Mouse (Mus musculus) midbrain, embryonic 14.5 days (tissue): ENCODE data around the gene Myocos. TPM values are rescaled to one million over a fixed set of nuclear protein-coding genes. Genes with fewer than 3 reads are reported as not detected.
"Not testable (repeated sequence)": the region's sequence is repeated elsewhere in the genome, so short reads cannot be mapped to it uniquely, and the experiment has no call there.

ENCODE experiments used
- ATAC-seq: fragments of 200-750 bp; cut with Nextera tagmentation; 2 replicates; pipeline ENCODE4 v1.8.0; 2017; ENCODE audit warnings: moderate number of reproducible peaks, moderate library complexity; ENCODE audit not compliant: low FRiP score, low TSS enrichment
- DNase-seq: peaks from one replicate; pipeline ENCODE4 v3.0.0-alpha.2; 2015
- H3K27ac ChIP-seq: fragments of 300-500 bp; sonication (generic); replicated peaks from 2 replicates; pipeline ENCODE4 v1.5.1; 2014; ENCODE audit warnings: mild to moderate bottlenecking, low read depth, low read length, moderate library complexity
- H3K27me3 ChIP-seq: fragments of 300-500 bp; sonication (generic); 2 replicates; pipeline ENCODE4 v1.6.1; 2014; ENCODE audit warnings: low read length, control low read depth, mixed read lengths; ENCODE audit not compliant: control insufficient read depth, insufficient read depth
- H3K36me3 ChIP-seq: fragments of 300-500 bp; sonication (generic); 2 replicates; pipeline ENCODE4 v1.6.1; 2014; ENCODE audit warnings: low read length, control low read depth; ENCODE audit not compliant: control insufficient read depth, insufficient read depth
- H3K4me1 ChIP-seq: fragments of 300-500 bp; sonication (generic); 2 replicates; pipeline ENCODE4 v1.6.1; 2014; ENCODE audit warnings: mild to moderate bottlenecking, antibody characterized with exemption, low read length, control low read depth; ENCODE audit not compliant: control insufficient read depth, insufficient read depth
- H3K4me2 ChIP-seq: fragments of 300-500 bp; sonication (generic); 2 replicates; pipeline ENCODE4 v1.6.1; 2014; ENCODE audit warnings: mild to moderate bottlenecking, low read length, moderate library complexity
- H3K4me3 ChIP-seq: fragments of 300-500 bp; sonication (generic); replicated peaks from 2 replicates; pipeline ENCODE4 v1.5.1; 2014; ENCODE audit warnings: low read depth, low read length
- H3K9ac ChIP-seq: fragments of 300-500 bp; sonication (generic); replicated peaks from 2 replicates; pipeline ENCODE4 v1.6.1; 2014; ENCODE audit warnings: mild to moderate bottlenecking, low read length, moderate library complexity
- H3K9me3 ChIP-seq: fragments of 300-500 bp; sonication (generic); 2 replicates; pipeline ENCODE4 v1.6.1; 2016; ENCODE audit warnings: low read length, control low read depth, mixed read lengths; ENCODE audit not compliant: control insufficient read depth
- WGBS: fragments of 180-500 bp; shearing (Covaris S2); extraction: QIAGEN DNeasy Blood & Tissue Kit; methylation state at CpG from one replicate; pipeline ENCODE4 v1.1.7; 2014; 5-methylcytosine and 5-hydroxymethylcytosine counted together
- polyA plus RNA-seq: library from polyadenylated mRNA; unstranded; fragments of >200 nt; fragmentation: Nextera tagmentation; extraction: Ambion mirVana; gene quantifications from 2 replicates; pipeline ENCODE4 v1.2.1, GENCODE M21; 2014

Gene Myocos
- polyA plus RNA-seq, 1 experiment from 2014 or later, result not detected

DNA sequence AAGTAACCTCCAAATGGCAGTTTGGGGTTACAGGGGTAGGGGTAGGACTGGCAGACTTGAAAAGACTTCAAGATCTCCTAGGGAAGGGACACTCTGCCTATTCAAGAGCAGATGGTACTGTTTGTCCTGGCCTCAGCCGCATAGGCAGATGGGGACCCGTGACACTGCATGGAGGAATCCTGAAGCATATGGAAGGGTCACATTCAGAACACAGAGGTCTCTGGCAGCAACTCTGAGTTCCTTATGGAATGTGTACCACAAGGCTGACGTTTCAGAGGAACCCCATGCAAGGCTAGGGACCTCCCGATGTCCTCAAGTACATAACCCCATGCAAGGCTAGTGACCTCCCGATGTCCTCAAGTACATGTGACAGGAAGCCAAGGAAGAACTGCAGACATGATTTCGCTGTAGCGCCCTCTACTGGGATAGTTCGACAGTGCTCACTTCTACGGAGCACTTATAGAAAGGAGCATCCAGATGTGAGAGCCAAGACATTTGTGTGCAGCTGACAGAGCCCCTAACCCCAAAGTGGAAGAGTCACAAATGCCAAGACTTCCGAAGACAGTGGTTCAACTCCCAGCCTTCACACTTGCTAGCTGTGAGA lies 11.8 kb downstream of the Myocos start:
- no peak overlapping the region for H3K27ac ChIP-seq
- 83% methylated on average over 10 of the region's 10 CpGs for WGBS

DNA sequence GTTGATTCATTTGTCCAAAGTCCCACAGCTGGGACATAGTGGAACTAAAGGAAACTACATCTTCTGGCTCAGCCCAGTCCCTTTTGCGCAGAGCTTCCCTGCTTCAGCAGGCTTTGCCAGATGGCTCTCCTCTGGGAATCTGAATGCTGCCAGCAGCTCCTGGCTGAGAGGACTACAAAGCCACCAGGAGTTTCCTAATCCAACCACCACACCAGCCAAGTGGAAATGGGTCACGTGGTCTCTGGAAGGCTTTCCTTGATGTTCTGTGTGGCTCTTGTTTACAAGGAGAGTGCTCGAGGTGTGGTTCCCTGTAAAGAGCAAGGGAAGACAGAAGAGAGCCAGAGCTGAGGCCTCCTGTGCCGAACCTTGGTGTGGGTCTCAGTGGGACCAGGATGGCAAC lies 14.3 kb downstream of the Myocos start:
- Histone ChIP-seq H3K4me1 (no peaks in the 10 kb centered on the region), H3K4me2 (no peak overlapping the region), H3K27me3 (no peaks in the 10 kb centered on the region), H3K27ac (no peak overlapping the region), H3K36me3 (no peaks in the 10 kb centered on the region), H3K4me3 (no peak overlapping the region), H3K9me3 (no peaks in the 10 kb centered on the region), H3K9ac (no peak overlapping the region)
- WGBS, result 35% methylated on average over 4 of the region's 4 CpGs
- ATAC-seq (no peak), DNase-seq (peak; percentile 46)

More for the DNA sequence above, 11.8 kb downstream of the Myocos start:
- Histone ChIP-seq H3K9ac (no peak overlapping the region), H3K4me2 (no peak overlapping the region), H3K4me3 (no peak overlapping the region), H3K27me3 (no peaks in the 10 kb centered on the region), H3K9me3 (no peaks in the 10 kb centered on the region), H3K36me3 (no peaks in the 10 kb centered on the region), H3K4me1 (no peaks in the 10 kb centered on the region)
- DNase-seq (no peak), ATAC-seq (no peak)

DNA sequence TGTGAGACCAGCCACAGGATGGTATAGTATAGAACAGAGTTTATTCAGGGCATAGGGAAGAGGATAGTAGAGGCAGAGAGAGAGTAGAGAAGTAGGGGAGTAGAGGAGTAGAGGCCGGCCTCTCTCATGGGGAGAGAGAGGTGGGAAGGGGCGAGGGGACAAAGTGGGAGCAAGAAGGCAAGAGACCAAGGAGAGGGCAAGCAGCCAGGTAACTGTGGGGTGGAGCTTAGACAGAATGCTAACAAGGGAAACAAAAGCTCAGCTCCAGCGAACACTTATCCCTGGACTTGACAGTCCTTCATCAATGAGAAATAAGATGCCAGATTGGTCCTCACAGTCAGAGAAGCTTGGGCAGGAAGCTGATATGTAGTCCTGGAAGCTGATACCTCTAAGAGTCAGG lies 15.4 kb downstream of the Myocos start:
- WGBS, result 76% methylated on average over 3 of the region's 3 CpGs
- ATAC-seq, result no peak
- DNase-seq, result no peak

DNA sequence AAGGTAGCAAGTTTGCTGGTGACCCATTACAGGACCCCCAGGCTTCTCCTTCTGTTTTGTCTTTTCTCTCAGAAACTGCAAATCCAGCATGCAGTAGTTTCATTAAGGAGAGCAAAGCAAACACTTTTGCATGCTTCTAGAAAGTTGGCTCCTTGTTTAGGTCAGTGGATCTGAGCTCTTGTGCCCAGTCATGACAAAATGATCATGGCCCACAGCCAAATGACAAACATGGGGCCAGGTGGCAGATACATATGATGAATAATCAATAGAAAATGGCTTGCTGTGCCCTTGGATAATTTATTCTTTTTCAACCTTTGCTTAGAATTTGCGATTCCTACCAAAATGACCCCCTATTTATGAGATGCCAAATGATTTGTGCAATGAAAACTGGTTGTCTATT lies 18.2 kb downstream of the Myocos start:
- Histone ChIP-seq H3K4me2 (no peak overlapping the region), H3K4me1 (no peaks in the 10 kb centered on the region), H3K36me3 (no peaks in the 10 kb centered on the region), H3K9me3 (no peaks in the 10 kb centered on the region), H3K27ac (no peak overlapping the region), H3K27me3 (no peaks in the 10 kb centered on the region), H3K4me3 (no peak overlapping the region), H3K9ac (no peak overlapping the region)
- 91% methylated on average over 1 of the region's 1 CpGs for WGBS
- ATAC-seq (no peak), DNase-seq (no peak)

More for the DNA sequence above, 15.4 kb downstream of the Myocos start:
- Histone ChIP-seq H3K27me3 (no peaks in the 10 kb centered on the region), H3K4me2 (no peak overlapping the region), H3K9me3 (no peaks in the 10 kb centered on the region), H3K4me1 (no peaks in the 10 kb centered on the region), H3K36me3 (no peaks in the 10 kb centered on the region), H3K4me3 (no peak overlapping the region), H3K9ac (no peak overlapping the region), H3K27ac (no peak overlapping the region)

DNA sequence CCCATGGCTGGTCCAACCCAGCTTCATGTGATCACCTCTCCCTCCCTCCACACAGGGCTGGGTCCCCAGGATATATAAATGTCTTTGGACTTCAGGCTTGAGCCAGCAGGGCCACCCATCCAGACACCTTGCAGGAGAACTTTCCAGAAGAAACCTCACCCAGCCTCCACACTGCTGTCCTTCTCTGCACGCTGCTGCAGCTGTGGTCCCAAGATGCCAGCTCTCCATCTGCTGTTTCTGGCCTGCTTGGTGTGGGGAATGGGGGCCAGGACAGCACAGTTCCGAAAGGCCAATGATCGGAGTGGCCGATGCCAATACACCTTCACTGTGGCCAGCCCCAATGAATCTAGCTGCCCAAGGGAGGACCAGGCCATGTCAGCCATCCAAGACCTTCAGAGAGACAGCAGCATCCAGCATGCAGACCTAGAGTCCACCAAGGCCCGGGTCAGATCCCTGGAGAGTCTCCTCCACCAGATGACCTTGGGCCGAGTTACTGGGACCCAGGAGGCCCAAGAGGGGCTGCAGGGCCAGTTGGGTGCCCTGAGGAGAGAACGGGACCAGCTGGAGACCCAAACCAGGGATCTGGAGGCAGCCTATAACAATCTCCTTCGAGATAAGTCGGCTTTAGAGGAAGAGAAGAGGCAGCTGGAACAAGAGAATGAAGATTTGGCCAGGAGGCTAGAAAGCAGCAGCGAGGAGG lies 18.8 kb downstream of the Myocos start, which contains the start of gene Myoc:
TSS of gene Myoc (plus strand) at position 105 of the 700 bp plus-strand sequence.
- Histone ChIP-seq H3K27me3 (no peaks in the 10 kb centered on the region), H3K36me3 (no peaks in the 10 kb centered on the region), H3K4me2 (no peak within 1 kb of the TSS), H3K4me3 (no peak within 1 kb of the TSS), H3K9me3 (no peaks in the 10 kb centered on the region), H3K9ac (no peak within 1 kb of the TSS), H3K4me1 (no peaks in the 10 kb centered on the region), H3K27ac (no peak within 1 kb of the TSS)
- ATAC-seq, result no peak
- 85% methylated on average over 10 of the region's 10 CpGs for WGBS
- DNase-seq, result no peak

DNA sequence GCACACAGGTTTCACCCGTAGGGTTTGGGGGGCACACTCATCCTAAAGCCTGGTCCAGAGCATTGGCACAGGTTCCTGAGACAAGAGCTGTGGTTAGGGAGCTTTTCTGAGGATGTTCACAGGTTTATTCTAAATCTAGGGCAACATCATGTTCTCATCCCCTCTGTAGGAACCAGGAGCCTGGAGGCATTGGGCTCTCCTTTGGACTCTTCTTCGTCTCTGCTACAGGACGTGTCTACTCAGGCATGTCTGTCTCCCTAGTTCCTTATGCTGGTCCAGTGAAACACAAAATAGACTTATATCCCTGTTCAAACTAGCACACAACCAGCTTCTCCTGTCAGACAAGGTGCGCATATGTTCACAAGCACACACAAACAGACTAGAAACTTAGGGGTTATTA lies 19.5 kb downstream of the Myocos start:
- Histone ChIP-seq H3K4me3 (no peak overlapping the region), H3K27me3 (no peaks in the 10 kb centered on the region), H3K4me1 (no peaks in the 10 kb centered on the region), H3K9me3 (no peaks in the 10 kb centered on the region), H3K4me2 (no peak overlapping the region), H3K27ac (no peak overlapping the region), H3K36me3 (no peaks in the 10 kb centered on the region), H3K9ac (no peak overlapping the region)
- DNase-seq (no peak), ATAC-seq (no peak)
- WGBS, result 86% methylated on average over 4 of the region's 4 CpGs

DNA sequence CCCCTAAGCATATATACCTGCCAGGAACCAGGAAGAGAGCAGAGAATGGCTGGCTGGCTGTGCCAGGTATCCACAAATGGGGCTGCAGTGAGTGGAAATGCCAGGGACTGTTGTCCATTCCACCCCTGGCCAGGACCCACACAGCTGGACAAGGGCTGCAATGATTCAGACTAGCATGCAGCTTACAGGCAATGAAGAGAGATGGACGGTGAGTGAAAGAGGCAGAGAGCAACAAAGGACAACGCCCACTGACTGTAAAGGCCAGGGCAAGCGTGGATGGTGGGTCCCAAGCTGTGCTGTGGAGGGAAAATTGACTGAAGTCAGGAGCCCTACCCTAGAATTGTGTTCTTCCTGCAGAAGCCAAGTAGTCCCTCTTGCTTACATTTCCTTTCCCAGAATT lies 21.5 kb downstream of the Myocos start:
- Histone ChIP-seq H3K4me1 (no peaks in the 10 kb centered on the region), H3K27ac (no peak overlapping the region), H3K9ac (no peak overlapping the region), H3K36me3 (no peaks in the 10 kb centered on the region), H3K27me3 (no peaks in the 10 kb centered on the region), H3K4me2 (no peak overlapping the region), H3K9me3 (no peaks in the 10 kb centered on the region), H3K4me3 (no peak overlapping the region)
- no peak for ATAC-seq
- WGBS, result 74% methylated on average over 3 of the region's 3 CpGs
- DNase-seq, result no peak

DNA sequence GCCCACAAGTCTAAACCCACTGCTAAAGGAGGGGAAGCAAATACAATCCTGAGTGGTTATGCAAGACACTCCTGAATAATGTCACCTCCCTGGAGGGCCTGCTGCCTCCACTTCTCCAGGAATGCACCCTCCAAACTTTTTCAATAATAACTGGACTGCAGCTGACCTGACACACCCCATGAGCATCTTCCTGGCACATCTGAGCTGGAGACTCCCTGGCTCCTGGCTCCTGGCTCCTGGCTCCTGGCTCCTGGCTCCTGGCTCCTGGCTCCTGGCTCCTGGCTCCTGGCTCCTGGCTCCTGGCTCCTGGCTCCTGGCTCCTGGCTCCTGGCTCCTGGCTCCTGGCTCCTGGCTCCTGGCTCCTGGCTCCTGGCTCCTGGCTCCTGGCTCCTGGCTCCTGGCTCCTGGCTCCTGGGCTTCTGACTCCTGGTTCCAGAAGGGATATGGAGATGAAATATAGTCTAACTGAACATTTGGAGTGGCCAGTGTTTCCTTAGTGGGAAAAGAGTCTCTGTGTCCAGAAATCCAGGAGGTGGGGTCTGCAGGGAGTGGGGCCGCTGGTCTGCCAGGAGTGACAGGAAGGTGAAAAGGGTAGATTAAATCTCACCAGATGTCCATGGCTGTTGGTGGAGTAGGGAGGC lies 22.6 kb downstream of the Myocos start:
- not testable (repeated sequence) for H3K36me3 ChIP-seq, H3K9me3 ChIP-seq, H3K27ac ChIP-seq, DNase-seq, H3K4me1 ChIP-seq, H3K4me3 ChIP-seq, ATAC-seq, H3K9ac ChIP-seq, H3K4me2 ChIP-seq, H3K27me3 ChIP-seq
- WGBS, result 82% methylated on average over 1 of the region's 1 CpGs

DNA sequence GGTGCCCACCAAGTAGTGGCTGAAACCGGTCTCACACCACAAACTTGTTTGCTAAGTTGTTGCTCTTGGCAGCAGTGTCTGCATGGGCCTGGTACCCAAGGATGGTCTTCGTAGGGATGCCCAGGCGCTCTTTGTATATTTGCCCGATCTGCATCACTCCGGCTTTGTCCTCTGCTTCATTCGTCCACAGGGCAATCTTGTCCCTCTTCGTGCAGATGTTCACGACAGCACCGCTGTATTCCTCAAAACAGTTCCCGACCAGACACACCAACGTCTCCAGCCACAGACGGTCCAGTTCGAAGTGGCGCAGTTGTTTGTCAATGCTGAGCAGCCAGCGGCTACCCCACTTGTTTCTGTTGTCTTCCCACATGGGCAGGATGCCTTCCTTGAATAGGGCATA lies 29.7 kb downstream of the Myocos start:
- not testable (repeated sequence) for DNase-seq, H3K36me3 ChIP-seq, H3K27me3 ChIP-seq, H3K27ac ChIP-seq, H3K9me3 ChIP-seq, H3K4me3 ChIP-seq, H3K4me1 ChIP-seq, H3K4me2 ChIP-seq, H3K9ac ChIP-seq, ATAC-seq
- whole genome bisulfite sequencing, result 95% methylated on average over 15 of the region's 15 CpGs
